Mouse (Mus musculus): ENCODE measurements around the gene Wdr11. TPM values are rescaled to one million over a fixed set of nuclear protein-coding genes. Genes with fewer than 3 reads are reported as not detected.
A peak's percentile ranks its signal among the peaks of the same experiment; 100 is the strongest.

Gene Wdr11
- polyA plus RNA-seq, 1 experiment from 2014 or later, result 9.2 TPM

GRCm38 (mm10) chr7:129636992-129637391 lies 45.3 kb downstream of the Wdr11 start:
- no peaks in the 10 kb centered on the region for H3K4me1 ChIP-seq (ENCODE audit: insufficient read depth)
- H3K9me3 ChIP-seq (ENCODE audit: low read length), result no peaks in the 10 kb centered on the region
- H3K27ac ChIP-seq (ENCODE audit: low read depth), result no peak overlapping the region
- TF ChIP-seq CTCF (IDR thresholded peaks at IDR 0.05; ENCODE audit: low read depth) (no peak), EP300 (IDR thresholded peaks at IDR 0.05; ENCODE audit: low read depth) (no peak)
- WGBS (ENCODE audit: insufficient replicate concordance), result 75% methylated on average over 9 of the region's 9 CpGs
- peaks cover 28% of the 10 kb centered on the region for H3K36me3 ChIP-seq (replicated peaks; ENCODE audit: insufficient read depth, low read length)
- H3K27me3 ChIP-seq (ENCODE audit: insufficient read depth, low read length), result no peaks in the 10 kb centered on the region
- H3K4me3 ChIP-seq (ENCODE audit: low read depth, low read length), result no peak overlapping the region
- H3K4me2 ChIP-seq (ENCODE audit: low read depth, low read length), result no peak overlapping the region
- no peak for DNase-seq
- no peak overlapping the region for H3K9ac ChIP-seq (replicated peaks)
- ATAC-seq, result no peak

DNA sequence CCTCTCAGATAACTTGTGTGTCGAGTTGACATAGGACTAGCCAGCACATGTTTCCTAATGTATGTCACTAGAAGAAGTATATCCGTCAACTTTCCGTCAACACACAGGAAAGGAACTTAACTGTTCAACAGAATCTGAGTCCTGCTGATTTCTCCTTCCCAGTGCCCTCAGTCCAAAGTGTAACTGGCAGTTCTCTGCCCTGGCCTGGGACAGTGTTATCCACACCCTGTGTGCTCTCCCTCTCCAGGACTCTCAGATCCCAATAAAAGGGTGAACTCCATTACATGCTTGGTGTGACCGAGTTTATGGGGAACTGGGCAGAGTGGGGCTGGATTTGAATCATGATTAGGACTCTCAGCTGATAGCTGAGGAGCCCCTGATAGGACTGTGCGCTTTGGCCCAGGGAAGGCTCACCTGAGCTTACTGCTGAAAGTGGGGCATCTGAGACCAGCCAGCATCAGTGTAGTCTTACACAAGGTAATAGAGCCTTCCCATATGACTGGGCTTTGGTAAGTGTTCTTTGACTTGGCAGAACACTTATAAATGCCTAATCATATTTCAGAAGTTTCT lies 46.3 kb downstream of the Wdr11 start:
- Histone ChIP-seq H3K4me1 (ENCODE audit: insufficient read depth) (no peaks in the 10 kb centered on the region), H3K27ac (ENCODE audit: low read depth) (no peak overlapping the region), H3K9me3 (ENCODE audit: low read length) (no peaks in the 10 kb centered on the region), H3K4me3 (ENCODE audit: low read depth, low read length) (no peak overlapping the region), H3K36me3 (replicated peaks; ENCODE audit: insufficient read depth, low read length) (peaks cover 18% of the 10 kb centered on the region), H3K27me3 (ENCODE audit: insufficient read depth, low read length) (no peaks in the 10 kb centered on the region), H3K4me2 (ENCODE audit: low read depth, low read length) (no peak overlapping the region), H3K9ac (replicated peaks) (no peak overlapping the region)
- no peak for DNase-seq
- TF ChIP-seq EP300 (IDR thresholded peaks at IDR 0.05; ENCODE audit: low read depth) (no peak), CTCF (IDR thresholded peaks at IDR 0.05; ENCODE audit: low read depth) (no peak)
- 75% methylated on average over 5 of the region's 5 CpGs for WGBS (ENCODE audit: insufficient replicate concordance)
- ATAC-seq, result no peak

DNA sequence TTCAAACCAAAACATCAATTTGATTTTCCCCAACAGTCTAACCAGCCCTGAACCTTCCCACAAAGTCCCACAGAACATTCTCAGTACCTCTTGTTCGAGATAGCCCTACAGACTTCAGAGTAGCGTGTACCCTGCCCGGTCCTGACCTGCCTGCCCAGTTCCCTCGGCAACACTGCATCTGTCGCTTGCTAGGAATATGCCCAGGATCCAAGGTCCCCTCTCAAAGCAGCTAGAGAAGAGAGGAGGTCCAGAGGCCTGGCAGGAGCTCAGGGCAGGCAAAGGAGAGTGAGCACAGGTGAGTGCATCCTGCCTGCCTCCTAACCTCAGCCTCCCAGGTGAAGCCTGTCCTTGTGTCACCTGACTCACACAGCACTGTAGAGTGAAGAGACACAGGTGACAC lies 47.3 kb downstream of the Wdr11 start:
- WGBS (ENCODE audit: insufficient replicate concordance), result 71% methylated on average over 5 of the region's 5 CpGs
- no peaks in the 10 kb centered on the region for H3K27me3 ChIP-seq (ENCODE audit: insufficient read depth, low read length)

DNA sequence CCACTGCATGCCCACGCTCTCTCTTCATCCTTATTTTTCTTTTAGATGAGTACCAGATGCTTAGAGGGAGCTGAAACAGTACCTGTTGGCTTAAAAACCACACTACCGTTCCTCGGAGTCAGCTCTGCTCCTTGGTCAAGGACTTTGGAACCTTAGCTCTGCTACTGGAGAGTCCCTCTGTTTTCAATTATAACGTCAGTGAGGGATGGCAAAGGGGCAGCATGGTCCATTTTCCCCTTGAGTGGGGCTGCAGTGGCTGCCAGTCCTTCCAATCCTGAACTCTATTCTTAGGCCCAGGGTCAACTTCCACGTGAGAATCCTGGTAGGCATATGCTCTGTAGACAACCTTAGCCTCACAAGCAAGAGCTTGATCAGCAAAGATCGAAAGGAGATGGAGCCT lies 48.2 kb downstream of the Wdr11 start:
- H3K9ac ChIP-seq (replicated peaks), result no peak overlapping the region
- no peak overlapping the region for H3K27ac ChIP-seq (ENCODE audit: low read depth)
- ATAC-seq (no peak), DNase-seq (no peak)
- H3K4me3 ChIP-seq (ENCODE audit: low read depth, low read length), result no peak overlapping the region
- H3K36me3 ChIP-seq (replicated peaks; ENCODE audit: insufficient read depth, low read length), result peaks cover 7% of the 10 kb centered on the region; the same call in 1 of the 2 replicates
- no peaks in the 10 kb centered on the region for H3K9me3 ChIP-seq (ENCODE audit: low read length)
- H3K27me3 ChIP-seq (ENCODE audit: insufficient read depth, low read length), result no peaks in the 10 kb centered on the region
- no peak overlapping the region for H3K4me2 ChIP-seq (ENCODE audit: low read depth, low read length)
- TF ChIP-seq CTCF (IDR thresholded peaks at IDR 0.05; ENCODE audit: low read depth) (no peak), EP300 (IDR thresholded peaks at IDR 0.05; ENCODE audit: low read depth) (no peak)
- H3K4me1 ChIP-seq (ENCODE audit: insufficient read depth), result no peaks in the 10 kb centered on the region
- WGBS (ENCODE audit: insufficient replicate concordance), result 78% methylated on average over 6 of the region's 6 CpGs

More for the DNA sequence above, 47.3 kb downstream of the Wdr11 start:
- Histone ChIP-seq H3K36me3 (replicated peaks; ENCODE audit: insufficient read depth, low read length) (peaks cover 15% of the 10 kb centered on the region), H3K4me1 (ENCODE audit: insufficient read depth) (no peaks in the 10 kb centered on the region), H3K9ac (replicated peaks) (no peak overlapping the region), H3K27ac (ENCODE audit: low read depth) (no peak overlapping the region), H3K9me3 (ENCODE audit: low read length) (no peaks in the 10 kb centered on the region), H3K4me3 (ENCODE audit: low read depth, low read length) (no peak overlapping the region), H3K4me2 (ENCODE audit: low read depth, low read length) (no peak overlapping the region)
- ATAC-seq (no peak), DNase-seq (no peak)
- no peak for TF ChIP-seq CTCF (IDR thresholded peaks at IDR 0.05; ENCODE audit: low read depth)

- Histone ChIP-seq H3K4me2 (ENCODE audit: low read depth, low read length) (no peak overlapping the region), H3K4me3 (ENCODE audit: low read depth, low read length) (no peak overlapping the region), H3K36me3 (replicated peaks; ENCODE audit: insufficient read depth, low read length) (no peaks in the 10 kb centered on the region), H3K27me3 (ENCODE audit: insufficient read depth, low read length) (no peaks in the 10 kb centered on the region), H3K27ac (ENCODE audit: low read depth) (no peak overlapping the region), H3K9ac (replicated peaks) (no peak overlapping the region), H3K4me1 (ENCODE audit: insufficient read depth) (no peaks in the 10 kb centered on the region), H3K9me3 (ENCODE audit: low read length) (no peaks in the 10 kb centered on the region)
- no peak for DNase-seq
- no peak for ATAC-seq
- 82% methylated on average over 4 of the region's 4 CpGs for WGBS (ENCODE audit: insufficient replicate concordance)
- TF ChIP-seq EP300 (IDR thresholded peaks at IDR 0.05; ENCODE audit: low read depth), result no peak
- TF ChIP-seq CTCF (IDR thresholded peaks at IDR 0.05; ENCODE audit: low read depth), result no peak
Measured at GRCm38 (mm10) chr7:129643290-129643689, 51.6 kb downstream of the Wdr11 start.

DNA sequence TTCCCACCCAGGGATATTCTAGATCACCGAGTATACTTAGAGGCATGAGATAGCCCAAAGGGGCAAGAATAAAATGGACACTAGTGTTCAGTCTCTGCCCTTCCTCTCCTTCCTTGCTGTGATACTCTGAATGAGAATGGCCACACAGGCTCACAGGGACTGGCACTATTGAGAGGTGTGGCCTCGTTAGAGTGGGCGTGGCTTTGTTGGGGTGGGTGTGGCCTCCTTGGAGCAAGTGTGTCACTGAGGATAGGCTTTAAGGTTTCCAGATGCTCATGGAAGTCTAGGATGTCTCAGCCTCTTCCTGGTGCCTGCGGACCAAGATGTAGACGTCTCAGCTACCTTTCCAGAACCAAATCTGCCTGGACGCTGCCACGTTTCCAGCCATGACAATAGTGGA lies 56.1 kb downstream of the Wdr11 start:
- no peak overlapping the region for H3K27ac ChIP-seq (ENCODE audit: low read depth)
- H3K9me3 ChIP-seq (ENCODE audit: low read length), result no peaks in the 10 kb centered on the region
- 68% methylated on average over 7 of the region's 7 CpGs for WGBS (ENCODE audit: insufficient replicate concordance)
- no peak for ATAC-seq
- H3K9ac ChIP-seq (replicated peaks), result no peak overlapping the region
- no peak for TF ChIP-seq CTCF (IDR thresholded peaks at IDR 0.05; ENCODE audit: low read depth)
- TF ChIP-seq EP300 (IDR thresholded peaks at IDR 0.05; ENCODE audit: low read depth), result no peak
- H3K27me3 ChIP-seq (ENCODE audit: insufficient read depth, low read length), result no peaks in the 10 kb centered on the region
- no peaks in the 10 kb centered on the region for H3K36me3 ChIP-seq (replicated peaks; ENCODE audit: insufficient read depth, low read length)
- H3K4me1 ChIP-seq (ENCODE audit: insufficient read depth), result no peaks in the 10 kb centered on the region
- no peak overlapping the region for H3K4me3 ChIP-seq (ENCODE audit: low read depth, low read length)
- no peak overlapping the region for H3K4me2 ChIP-seq (ENCODE audit: low read depth, low read length)
- peak; percentile 51 for DNase-seq

GRCm38 (mm10) chr7:129648938-129649337 lies 57.3 kb downstream of the Wdr11 start:
- 6% methylated on average over 6 of the region's 6 CpGs for WGBS (ENCODE audit: insufficient replicate concordance)
- Histone ChIP-seq H3K9me3 (ENCODE audit: low read length) (no peaks in the 10 kb centered on the region), H3K4me1 (ENCODE audit: insufficient read depth) (no peaks in the 10 kb centered on the region), H3K4me3 (ENCODE audit: low read depth, low read length) (no peak overlapping the region), H3K9ac (replicated peaks) (no peak overlapping the region), H3K27me3 (ENCODE audit: insufficient read depth, low read length) (no peaks in the 10 kb centered on the region), H3K27ac (ENCODE audit: low read depth) (no peak overlapping the region), H3K4me2 (ENCODE audit: low read depth, low read length) (no peak overlapping the region), H3K36me3 (replicated peaks; ENCODE audit: insufficient read depth, low read length) (no peaks in the 10 kb centered on the region)
- DNase-seq (peak; percentile 85), ATAC-seq (peak; percentile 27; the same call in 1 of the 2 replicates)
- TF ChIP-seq CTCF (IDR thresholded peaks at IDR 0.05; ENCODE audit: low read depth), result peak; percentile 88
- no peak for TF ChIP-seq EP300 (IDR thresholded peaks at IDR 0.05; ENCODE audit: low read depth)
